Mouse (Mus musculus): ENCODE measurements at regions not wholly inside any gene's neighbourhood (a gene's known extent, or its start where the extent isn't known, plus 50 kb on each side); places are given as distances from the start of the nearest gene placed in this dataset.

GRCm38 (mm10) chr10:19269418-19269817 is 86.9 kb upstream of the Olig3 start:
- TF ChIP-seq TAL1 (IDR thresholded peaks at IDR 0.05; ENCODE audit: low read length): no peak
- TF ChIP-seq GATA1 (IDR thresholded peaks at IDR 0.05; ENCODE audit: low read length): no peak
- H3K4me1 ChIP-seq (ENCODE audit: control insufficient read depth): no peaks in the 10 kb centered on the region
- no peaks in the 10 kb centered on the region for H3K9me3 ChIP-seq (ENCODE audit: control insufficient read depth, low read length)
- no peaks in the 10 kb centered on the region for H3K36me3 ChIP-seq (ENCODE audit: control insufficient read depth)
- no peak overlapping the region for H3K4me3 ChIP-seq (replicated peaks)
- no peaks in the 10 kb centered on the region for H3K27me3 ChIP-seq (ENCODE audit: control insufficient read depth)

GRCm38 (mm10) chr10:19268051-19268450 is 88.3 kb upstream of the Olig3 start:
- Histone ChIP-seq H3K36me3 (ENCODE audit: control insufficient read depth) (no peaks in the 10 kb centered on the region), H3K4me3 (replicated peaks) (no peak overlapping the region), H3K9me3 (ENCODE audit: control insufficient read depth, low read length) (no peaks in the 10 kb centered on the region), H3K27me3 (ENCODE audit: control insufficient read depth) (no peaks in the 10 kb centered on the region), H3K4me1 (ENCODE audit: control insufficient read depth) (no peaks in the 10 kb centered on the region)
- TF ChIP-seq TAL1 (IDR thresholded peaks at IDR 0.05; ENCODE audit: low read length) (no peak), GATA1 (IDR thresholded peaks at IDR 0.05; ENCODE audit: low read length) (no peak)

- no peak overlapping the region for H3K4me3 ChIP-seq (replicated peaks)
- no peaks in the 10 kb centered on the region for H3K4me1 ChIP-seq (ENCODE audit: control insufficient read depth)
- H3K36me3 ChIP-seq (ENCODE audit: control insufficient read depth): no peaks in the 10 kb centered on the region
- no peaks in the 10 kb centered on the region for H3K27me3 ChIP-seq (ENCODE audit: control insufficient read depth)
- TF ChIP-seq TAL1 (IDR thresholded peaks at IDR 0.05; ENCODE audit: low read length) (no peak), GATA1 (IDR thresholded peaks at IDR 0.05; ENCODE audit: low read length) (no peak)
- no peaks in the 10 kb centered on the region for H3K9me3 ChIP-seq (ENCODE audit: control insufficient read depth, low read length)
Observed at GRCm38 (mm10) chr10:19240102-19240759, 116.1 kb upstream of the Olig3 start.

GRCm38 (mm10) chr10:19216240-19216639 is 140.1 kb upstream of the Olig3 start:
- no peaks in the 10 kb centered on the region for H3K9me3 ChIP-seq (ENCODE audit: control insufficient read depth, low read length)
- H3K4me1 ChIP-seq (ENCODE audit: control insufficient read depth): no peaks in the 10 kb centered on the region
- H3K36me3 ChIP-seq (ENCODE audit: control insufficient read depth): no peaks in the 10 kb centered on the region
- no peaks in the 10 kb centered on the region for H3K27me3 ChIP-seq (ENCODE audit: control insufficient read depth)
- TF ChIP-seq GATA1 (IDR thresholded peaks at IDR 0.05; ENCODE audit: low read length) (no peak), TAL1 (IDR thresholded peaks at IDR 0.05; ENCODE audit: low read length) (no peak)
- no peak overlapping the region for H3K4me3 ChIP-seq (replicated peaks)

- Histone ChIP-seq H3K4me1 (ENCODE audit: control insufficient read depth) (no peaks in the 10 kb centered on the region), H3K27me3 (ENCODE audit: control insufficient read depth) (no peaks in the 10 kb centered on the region), H3K36me3 (ENCODE audit: control insufficient read depth) (no peaks in the 10 kb centered on the region), H3K9me3 (ENCODE audit: control insufficient read depth, low read length) (no peaks in the 10 kb centered on the region), H3K4me3 (replicated peaks) (no peak overlapping the region)
- no peak for TF ChIP-seq GATA1 (IDR thresholded peaks at IDR 0.05; ENCODE audit: low read length)
- TF ChIP-seq TAL1 (IDR thresholded peaks at IDR 0.05; ENCODE audit: low read length): no peak
Observed at GRCm38 (mm10) chr10:19209751-19210150, 146.6 kb upstream of the Olig3 start.

- Histone ChIP-seq H3K27me3 (ENCODE audit: control insufficient read depth) (no peaks in the 10 kb centered on the region), H3K4me3 (replicated peaks) (no peak overlapping the region), H3K36me3 (ENCODE audit: control insufficient read depth) (no peaks in the 10 kb centered on the region), H3K9me3 (ENCODE audit: control insufficient read depth, low read length) (no peaks in the 10 kb centered on the region), H3K4me1 (ENCODE audit: control insufficient read depth) (no peaks in the 10 kb centered on the region)
- TF ChIP-seq TAL1 (IDR thresholded peaks at IDR 0.05; ENCODE audit: low read length) (no peak), GATA1 (IDR thresholded peaks at IDR 0.05; ENCODE audit: low read length) (no peak)
Observed at GRCm38 (mm10) chr10:19208101-19208722, 148.1 kb upstream of the Olig3 start.

GRCm38 (mm10) chr10:19207505-19207904 is 148.8 kb upstream of the Olig3 start:
- TF ChIP-seq TAL1 (IDR thresholded peaks at IDR 0.05; ENCODE audit: low read length) (no peak), GATA1 (IDR thresholded peaks at IDR 0.05; ENCODE audit: low read length) (no peak)
- Histone ChIP-seq H3K4me1 (ENCODE audit: control insufficient read depth) (no peaks in the 10 kb centered on the region), H3K36me3 (ENCODE audit: control insufficient read depth) (no peaks in the 10 kb centered on the region), H3K4me3 (replicated peaks) (no peak overlapping the region), H3K9me3 (ENCODE audit: control insufficient read depth, low read length) (no peaks in the 10 kb centered on the region), H3K27me3 (ENCODE audit: control insufficient read depth) (no peaks in the 10 kb centered on the region)

- Histone ChIP-seq H3K4me3 (replicated peaks) (no peak overlapping the region), H3K4me1 (ENCODE audit: control insufficient read depth) (no peaks in the 10 kb centered on the region), H3K9me3 (ENCODE audit: control insufficient read depth, low read length) (no peaks in the 10 kb centered on the region), H3K27me3 (ENCODE audit: control insufficient read depth) (no peaks in the 10 kb centered on the region), H3K36me3 (ENCODE audit: control insufficient read depth) (no peaks in the 10 kb centered on the region)
- TF ChIP-seq GATA1 (IDR thresholded peaks at IDR 0.05; ENCODE audit: low read length): no peak
- TF ChIP-seq TAL1 (IDR thresholded peaks at IDR 0.05; ENCODE audit: low read length): no peak
Observed at GRCm38 (mm10) chr10:19200311-19200710, 156.0 kb upstream of the Olig3 start.

- H3K36me3 ChIP-seq (ENCODE audit: control insufficient read depth): no peaks in the 10 kb centered on the region
- no peaks in the 10 kb centered on the region for H3K9me3 ChIP-seq (ENCODE audit: control insufficient read depth, low read length)
- H3K4me3 ChIP-seq (replicated peaks): no peak overlapping the region
- TF ChIP-seq TAL1 (IDR thresholded peaks at IDR 0.05; ENCODE audit: low read length) (no peak), GATA1 (IDR thresholded peaks at IDR 0.05; ENCODE audit: low read length) (no peak)
- no peaks in the 10 kb centered on the region for H3K27me3 ChIP-seq (ENCODE audit: control insufficient read depth)
- H3K4me1 ChIP-seq (ENCODE audit: control insufficient read depth): peaks cover 2% of the 10 kb centered on the region
Observed at GRCm38 (mm10) chr10:19195676-19196075, 160.7 kb upstream of the Olig3 start.
